Mouse (Mus musculus): Measurements from ENCODE around the gene Scarb2. TPM values are rescaled to one million over a fixed set of nuclear protein-coding genes. Genes with fewer than 3 reads are reported as not detected.

Gene Scarb2
- total and polyA plus RNA-seq, 3 experiments: 38.5 to 85.9 (median 76.7) TPM

GRCm38 (mm10) chr5:92499378-92499777 lies 7.3 kb downstream of the Scarb2 start:
- 12% methylated on average over 3 of the region's 3 CpGs for WGBS
- TF ChIP-seq POLR2A (IDR thresholded peaks at IDR 0.05; ENCODE audit: insufficient read depth, low read depth, low read length) (no peak), EP300 (IDR thresholded peaks at IDR 0.05; ENCODE audit: insufficient read depth, low read depth, low read length) (no peak), CTCF (IDR thresholded peaks at IDR 0.05) (no peak)
- peak in 1 of 2 experiments; percentile 26 for DNase-seq
- H3K27ac ChIP-seq: peak overlapping the region; percentile 34
- peaks cover 8% of the 10 kb centered on the region for H3K79me2 ChIP-seq (replicated peaks; ENCODE audit: control insufficient read depth, insufficient read depth, low read length)
- no peaks in the 10 kb centered on the region for H3K27me3 ChIP-seq (ENCODE audit: control insufficient read depth, insufficient read depth, low read length)
- intact Hi-C loops (cut with DNase I): no loop called here
- peaks cover 24% of the 10 kb centered on the region for H3K36me3 ChIP-seq (ENCODE audit: control insufficient read depth, insufficient read depth, low read length)
- no peak overlapping the region for H3K4me3 ChIP-seq
- no peak overlapping the region for H3K9ac ChIP-seq (ENCODE audit: low read depth, low read length)
- H3K4me1 ChIP-seq (ENCODE audit: control insufficient read depth, insufficient read depth, low read length): peaks cover 27% of the 10 kb centered on the region

- Histone ChIP-seq H3K27me3 (ENCODE audit: control insufficient read depth, insufficient read depth, low read length) (no peaks in the 10 kb centered on the region), H3K27ac (peak overlapping the region; percentile 34), H3K4me3 (no peak overlapping the region), H3K9ac (ENCODE audit: low read depth, low read length) (no peak overlapping the region), H3K79me2 (replicated peaks; ENCODE audit: control insufficient read depth, insufficient read depth, low read length) (peaks cover 6% of the 10 kb centered on the region), H3K4me1 (ENCODE audit: control insufficient read depth, insufficient read depth, low read length) (peaks cover 26% of the 10 kb centered on the region), H3K36me3 (ENCODE audit: control insufficient read depth, insufficient read depth, low read length) (peaks cover 29% of the 10 kb centered on the region)
- WGBS: 17% methylated on average over 5 of the region's 5 CpGs
- intact Hi-C loops (cut with DNase I): no loop called here
- DNase-seq: peak; percentile 62 to 63
- no peak for TF ChIP-seq POLR2A (IDR thresholded peaks at IDR 0.05; ENCODE audit: insufficient read depth, low read depth, low read length)
- peak; percentile 49; the same call in 1 of the 2 replicates for TF ChIP-seq EP300 (IDR thresholded peaks at IDR 0.05; ENCODE audit: insufficient read depth, low read depth, low read length)
Measured at GRCm38 (mm10) chr5:92498661-92499060, 8.0 kb downstream of the Scarb2 start.

GRCm38 (mm10) chr5:92498225-92498624 lies 8.4 kb downstream of the Scarb2 start:
- TF ChIP-seq POLR2A (IDR thresholded peaks at IDR 0.05; ENCODE audit: insufficient read depth, low read depth, low read length) (no peak), CTCF (IDR thresholded peaks at IDR 0.05) (no peak), EP300 (IDR thresholded peaks at IDR 0.05; ENCODE audit: insufficient read depth, low read depth, low read length) (no peak)
- Histone ChIP-seq H3K27ac (peak overlapping the region; percentile 34), H3K36me3 (ENCODE audit: control insufficient read depth, insufficient read depth, low read length) (peaks cover 30% of the 10 kb centered on the region), H3K79me2 (replicated peaks; ENCODE audit: control insufficient read depth, insufficient read depth, low read length) (peaks cover 6% of the 10 kb centered on the region), H3K4me3 (no peak overlapping the region), H3K4me1 (ENCODE audit: control insufficient read depth, insufficient read depth, low read length) (peaks cover 22% of the 10 kb centered on the region), H3K27me3 (ENCODE audit: control insufficient read depth, insufficient read depth, low read length) (no peaks in the 10 kb centered on the region), H3K9ac (ENCODE audit: low read depth, low read length) (no peak overlapping the region)
- WGBS: 49% methylated on average over 3 of the region's 3 CpGs
- peak in 1 of 2 experiments; percentile 19 for DNase-seq
- intact Hi-C loops (cut with DNase I): no loop called here

- no peak overlapping the region for H3K4me3 ChIP-seq
- intact Hi-C loops (cut with DNase I): no loop called here
- TF ChIP-seq POLR2A (IDR thresholded peaks at IDR 0.05; ENCODE audit: insufficient read depth, low read depth, low read length): no peak
- no peak for TF ChIP-seq EP300 (IDR thresholded peaks at IDR 0.05; ENCODE audit: insufficient read depth, low read depth, low read length)
- TF ChIP-seq CTCF (IDR thresholded peaks at IDR 0.05): no peak
Measured at GRCm38 (mm10) chr5:92495771-92496409, 10.7 kb downstream of the Scarb2 start.

GRCm38 (mm10) chr5:92495291-92495690 lies 11.3 kb downstream of the Scarb2 start:
- Histone ChIP-seq H3K4me1 (ENCODE audit: control insufficient read depth, insufficient read depth, low read length) (peaks cover 31% of the 10 kb centered on the region), H3K36me3 (ENCODE audit: control insufficient read depth, insufficient read depth, low read length) (peaks cover 27% of the 10 kb centered on the region), H3K27me3 (ENCODE audit: control insufficient read depth, insufficient read depth, low read length) (no peaks in the 10 kb centered on the region), H3K79me2 (replicated peaks; ENCODE audit: control insufficient read depth, insufficient read depth, low read length) (no peaks in the 10 kb centered on the region; the same call in 1 of the 2 replicates), H3K27ac (no peak overlapping the region), H3K9ac (ENCODE audit: low read depth, low read length) (no peak overlapping the region), H3K4me3 (no peak overlapping the region)
- 33% methylated on average over 4 of the region's 4 CpGs for WGBS
- DNase-seq: peak in 1 of 2 experiments; percentile 12
- TF ChIP-seq POLR2A (IDR thresholded peaks at IDR 0.05; ENCODE audit: insufficient read depth, low read depth, low read length) (no peak), EP300 (IDR thresholded peaks at IDR 0.05; ENCODE audit: insufficient read depth, low read depth, low read length) (no peak), CTCF (IDR thresholded peaks at IDR 0.05) (no peak)
- intact Hi-C loops (cut with DNase I): no loop called here

More at GRCm38 (mm10) chr5:92495771-92496409, 10.7 kb downstream of the Scarb2 start:
- peak in 1 of 2 experiments; percentile 20 for DNase-seq
- no peak overlapping the region for H3K9ac ChIP-seq (ENCODE audit: low read depth, low read length)
- no peaks in the 10 kb centered on the region for H3K27me3 ChIP-seq (ENCODE audit: control insufficient read depth, insufficient read depth, low read length)
- peaks cover 3% of the 10 kb centered on the region for H3K79me2 ChIP-seq (replicated peaks; ENCODE audit: control insufficient read depth, insufficient read depth, low read length)
- no peak overlapping the region; the same call in 1 of the 2 replicates for H3K27ac ChIP-seq
- H3K4me1 ChIP-seq (ENCODE audit: control insufficient read depth, insufficient read depth, low read length): peaks cover 28% of the 10 kb centered on the region
- peaks cover 27% of the 10 kb centered on the region for H3K36me3 ChIP-seq (ENCODE audit: control insufficient read depth, insufficient read depth, low read length)
- WGBS: 85% methylated on average over 7 of the region's 7 CpGs

- Histone ChIP-seq H3K4me1 (ENCODE audit: control insufficient read depth, insufficient read depth, low read length) (peaks cover 26% of the 10 kb centered on the region), H3K36me3 (ENCODE audit: control insufficient read depth, insufficient read depth, low read length) (peaks cover 23% of the 10 kb centered on the region), H3K27me3 (ENCODE audit: control insufficient read depth, insufficient read depth, low read length) (no peaks in the 10 kb centered on the region), H3K79me2 (replicated peaks; ENCODE audit: control insufficient read depth, insufficient read depth, low read length) (no peaks in the 10 kb centered on the region; the same call in 1 of the 2 replicates), H3K4me3 (no peak overlapping the region), H3K9ac (ENCODE audit: low read depth, low read length) (no peak overlapping the region), H3K27ac (peak overlapping the region; percentile 80)
- TF ChIP-seq POLR2A (IDR thresholded peaks at IDR 0.05; ENCODE audit: insufficient read depth, low read depth, low read length): 0 out of 2 replicates have a peak, but pooled peaks have one; percentile 6
- TF ChIP-seq CTCF (IDR thresholded peaks at IDR 0.05): no peak
- 0 out of 2 replicates have a peak, but pooled peaks have one; percentile 17 for TF ChIP-seq EP300 (IDR thresholded peaks at IDR 0.05; ENCODE audit: insufficient read depth, low read depth, low read length)
- peak; percentile 61 to 65 for DNase-seq
- 30% methylated on average over 7 of the region's 7 CpGs for WGBS
- intact Hi-C loops (cut with DNase I): no loop called here
Measured at GRCm38 (mm10) chr5:92493423-92493822, 13.2 kb downstream of the Scarb2 start.
